Mouse (Mus musculus) liver (tissue): ENCODE results near the gene Klhl25.
A peak's percentile ranks its signal among the peaks of the same experiment; 100 is the strongest.
"Not testable (repeated sequence)": the region's sequence is repeated elsewhere in the genome, so short reads cannot be mapped to it uniquely, and the experiment has no call there.

Experiments
- DNase-seq: peaks from one replicate; pipeline ENCODE4 v3.0.0-alpha.2; 2020; ENCODE audit warnings: mixed read lengths

The Klhl25 gene

DNA sequence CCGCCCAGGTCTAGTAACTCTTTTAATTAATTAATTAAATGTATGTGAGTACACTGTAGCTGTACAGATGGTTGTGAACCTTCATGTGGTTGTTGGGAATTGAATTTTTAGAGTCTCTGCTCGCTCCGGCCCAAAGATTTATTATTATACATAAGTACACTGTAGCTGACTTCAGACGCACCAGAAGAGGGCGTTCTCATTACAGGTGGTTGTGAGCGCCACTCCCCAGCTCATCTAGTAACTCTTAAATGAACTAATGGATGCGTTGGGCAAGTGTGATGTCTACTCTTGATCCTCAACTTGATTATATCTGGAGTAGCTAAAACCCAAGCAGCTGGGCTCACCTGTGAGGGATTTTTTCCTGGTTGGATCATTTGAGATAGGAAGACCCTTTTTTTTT, 1.2 kb upstream of the Klhl25 start:
- DNase-seq = no peak

DNA sequence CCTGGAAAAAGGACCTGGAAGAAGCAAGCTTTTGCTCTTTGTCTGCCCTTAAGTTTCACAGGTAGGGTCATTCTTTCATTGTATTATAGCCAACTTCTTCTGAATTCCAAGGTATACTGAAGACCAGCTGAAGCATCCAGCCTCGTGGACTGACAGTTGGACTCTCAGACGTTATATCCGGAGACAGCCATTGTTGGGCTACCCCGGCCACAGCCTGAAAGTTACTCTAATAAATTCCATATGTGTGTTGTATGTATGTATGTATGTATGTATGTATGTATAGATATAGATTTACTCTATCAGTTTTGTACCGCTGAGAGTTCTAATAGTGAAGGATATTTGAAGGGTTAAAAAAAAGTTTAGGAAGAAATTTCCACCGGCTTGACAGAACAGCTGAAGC, 621 bp upstream of the Klhl25 start:
- no peak for DNase-seq

DNA sequence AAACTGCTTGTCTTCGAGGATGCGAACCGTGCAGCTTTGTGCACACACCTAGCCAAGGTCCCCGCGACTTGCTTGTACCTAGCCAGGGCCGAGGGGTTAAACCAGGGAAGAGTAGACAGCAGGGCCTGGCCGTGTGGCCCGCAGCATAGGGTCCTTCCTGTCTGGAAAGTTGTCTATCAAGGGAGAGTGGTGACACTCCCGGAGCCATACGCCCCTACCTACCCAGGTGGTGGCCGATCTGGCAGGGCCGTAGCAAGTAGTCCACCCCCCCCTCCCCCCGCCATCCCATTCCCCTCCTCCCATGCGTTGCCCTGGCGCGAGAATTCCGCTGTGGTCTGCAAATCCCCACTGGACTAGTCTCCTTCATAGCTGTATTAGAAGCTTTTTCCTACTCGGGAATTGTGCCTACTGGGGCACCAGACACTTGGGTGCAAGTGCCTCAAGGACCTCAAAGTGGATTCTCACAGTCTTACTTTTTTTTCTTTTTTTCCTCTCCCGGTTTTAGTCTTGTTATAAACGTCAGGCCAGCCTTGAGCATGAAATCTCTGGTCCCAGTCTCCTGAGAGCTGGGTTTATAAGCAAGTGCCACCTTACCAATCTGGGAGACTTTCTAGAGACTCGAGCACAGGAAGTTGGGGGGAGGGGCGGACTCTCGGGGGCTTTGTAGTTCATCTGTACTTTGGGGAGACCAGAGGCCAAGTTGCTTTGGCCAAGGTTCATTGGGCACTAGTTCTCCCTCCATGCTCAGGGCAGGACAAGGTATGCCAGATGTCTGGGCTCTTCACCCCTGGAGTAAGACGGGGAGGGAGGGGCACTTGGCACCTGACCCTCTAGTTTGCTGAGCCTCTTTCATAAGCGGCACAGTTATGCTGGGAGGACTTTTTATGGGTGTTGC, 913 bp downstream of the Klhl25 start:
- DNase-seq = peak; percentile 44

DNA sequence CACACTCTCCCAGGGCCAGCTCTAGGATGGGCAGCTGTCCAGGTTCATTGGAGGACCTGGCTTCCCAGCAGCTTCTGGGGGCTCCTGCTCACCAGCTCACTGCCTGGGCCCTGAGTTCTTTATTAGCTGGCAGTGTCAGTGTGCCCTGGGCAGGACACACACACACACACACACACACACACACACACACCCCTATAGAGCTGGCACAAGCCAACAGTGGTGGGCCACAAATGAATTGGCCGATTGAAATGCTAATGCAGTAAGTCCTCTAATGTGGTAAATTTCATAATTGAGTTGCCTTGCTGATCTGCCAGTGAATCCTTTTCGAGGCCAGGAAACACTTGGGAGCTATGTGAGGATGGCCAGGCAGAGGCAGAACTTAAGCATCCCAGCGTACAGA, 2.3 kb downstream of the Klhl25 start:
- not testable (repeated sequence) for DNase-seq

DNA sequence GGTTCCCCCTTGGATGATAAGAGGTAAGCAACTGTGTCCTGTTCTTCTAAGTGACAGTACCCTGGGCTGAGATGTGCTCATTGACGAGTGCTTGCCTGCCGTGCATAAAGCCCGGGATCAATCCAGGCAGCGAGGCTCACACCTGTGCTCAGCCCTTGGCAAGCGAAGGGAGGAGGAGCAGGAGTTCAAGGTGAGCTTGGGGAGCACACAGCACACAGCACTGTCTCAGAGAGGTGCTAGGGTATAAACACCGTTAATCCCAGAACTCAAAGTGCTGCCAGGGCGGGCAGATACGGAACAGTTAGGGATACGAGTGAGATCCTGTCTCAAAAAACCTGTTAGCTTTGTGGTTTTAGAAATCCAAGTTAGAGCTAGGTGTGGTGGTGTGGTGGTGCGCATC, 3.2 kb downstream of the Klhl25 start:
- no peak for DNase-seq

DNA sequence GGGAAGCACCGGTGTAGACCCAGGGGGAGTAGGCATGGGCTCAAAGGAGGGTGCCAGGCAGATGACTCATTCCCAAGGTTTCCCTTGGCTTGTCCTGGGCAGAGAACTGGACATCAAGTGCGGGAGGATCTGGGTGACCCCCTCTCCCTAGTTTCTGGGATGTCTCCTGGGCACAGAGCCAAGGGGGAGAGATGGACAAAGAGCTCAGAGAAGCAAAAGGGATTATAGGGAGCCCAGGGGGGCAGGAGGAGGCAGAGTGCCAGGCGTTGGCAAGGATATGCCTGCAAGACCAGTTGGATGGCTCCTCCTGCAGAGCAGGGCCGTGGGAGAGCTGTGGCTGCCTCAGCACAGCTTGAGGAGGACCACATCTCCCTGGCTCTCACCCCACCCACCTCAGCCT, 4.3 kb downstream of the Klhl25 start:
- DNase-seq = no peak

DNA sequence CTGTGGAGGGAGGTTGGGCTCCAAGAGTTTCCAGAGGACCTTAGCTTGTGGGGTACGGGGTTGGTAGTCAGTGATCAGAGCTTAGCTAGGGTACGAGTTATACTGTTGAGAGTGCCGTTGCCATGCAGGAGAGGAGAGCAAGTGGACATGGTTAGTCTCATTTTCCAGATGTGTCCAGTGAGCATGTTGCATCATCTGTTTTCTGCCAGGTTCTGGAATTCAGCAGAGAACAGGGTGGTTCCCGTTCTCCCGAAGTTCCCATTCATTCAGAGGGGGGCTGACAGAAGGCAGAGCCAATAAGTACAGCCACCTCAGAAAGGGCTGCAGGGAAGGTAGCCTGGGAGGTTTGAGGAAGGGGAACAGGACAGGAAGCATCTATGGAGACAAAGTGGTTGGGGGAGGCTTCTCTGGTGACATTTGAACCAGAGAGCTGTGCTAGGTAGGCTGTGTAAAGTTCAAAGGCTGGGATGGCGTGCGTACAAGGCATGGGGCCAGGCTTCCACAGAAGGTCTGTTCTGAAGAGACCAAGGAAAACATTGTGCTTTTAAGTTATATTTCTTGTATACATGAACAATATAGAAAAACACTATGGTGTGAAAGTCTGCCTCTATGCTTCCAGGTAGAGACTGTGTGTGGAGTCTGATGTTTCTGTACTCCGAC, 5.2 kb downstream of the Klhl25 start:
- DNase-seq = no peak

DNA sequence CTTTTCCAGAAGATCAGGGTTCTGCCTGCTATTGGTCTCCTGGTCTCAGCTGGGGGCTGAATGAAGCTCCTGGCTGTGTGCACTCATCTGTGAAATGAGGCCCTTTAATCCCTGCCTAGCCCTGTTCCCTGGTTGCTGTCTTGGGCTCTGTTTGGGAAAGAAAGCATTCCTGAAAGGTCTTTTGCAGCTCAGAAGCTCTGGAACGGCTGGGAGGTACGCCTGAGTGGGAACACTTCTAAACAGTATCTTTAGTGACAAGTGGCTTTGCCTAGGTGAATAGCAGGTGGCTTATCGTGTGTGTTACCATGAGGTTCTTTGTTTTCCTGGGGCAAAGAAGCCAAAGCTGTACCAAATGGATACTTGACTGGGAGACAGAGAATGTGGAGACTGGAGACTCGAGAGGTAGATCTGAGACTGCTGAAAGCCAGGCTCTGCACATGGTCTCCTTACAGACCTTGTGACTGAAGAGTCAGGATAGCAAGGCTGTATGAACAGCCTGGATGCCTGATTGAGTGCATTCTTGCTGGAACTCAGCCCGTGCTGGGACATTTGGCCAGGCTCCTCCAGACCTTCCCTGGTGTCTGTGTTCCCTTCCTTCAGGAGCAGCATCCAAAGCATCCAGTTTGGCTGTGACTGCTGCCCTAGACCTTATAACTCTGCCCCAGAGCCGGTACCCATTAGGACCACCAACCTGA, 6.3 kb downstream of the Klhl25 start:
- no peak for DNase-seq

DNA sequence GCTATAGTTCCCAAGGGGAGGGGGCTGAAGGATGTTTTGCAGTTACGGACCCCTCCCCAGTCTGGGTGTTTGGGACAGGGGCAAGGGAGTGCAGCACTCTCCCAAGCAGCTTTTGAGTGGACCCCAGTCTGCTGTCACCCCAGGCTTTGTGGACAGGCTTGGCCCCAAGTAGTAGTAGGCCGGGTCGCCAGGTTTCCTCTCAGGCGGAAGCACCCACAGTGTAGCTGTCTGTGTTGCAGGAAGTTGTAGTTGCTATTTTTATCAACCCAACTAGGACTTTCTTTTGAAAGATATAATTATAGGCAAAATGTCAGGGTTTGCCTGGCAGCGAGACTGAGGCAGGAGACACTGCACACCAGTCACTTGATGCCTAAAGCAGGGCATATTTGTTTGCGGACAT, 6.9 kb downstream of the Klhl25 start:
- no peak for DNase-seq

DNA sequence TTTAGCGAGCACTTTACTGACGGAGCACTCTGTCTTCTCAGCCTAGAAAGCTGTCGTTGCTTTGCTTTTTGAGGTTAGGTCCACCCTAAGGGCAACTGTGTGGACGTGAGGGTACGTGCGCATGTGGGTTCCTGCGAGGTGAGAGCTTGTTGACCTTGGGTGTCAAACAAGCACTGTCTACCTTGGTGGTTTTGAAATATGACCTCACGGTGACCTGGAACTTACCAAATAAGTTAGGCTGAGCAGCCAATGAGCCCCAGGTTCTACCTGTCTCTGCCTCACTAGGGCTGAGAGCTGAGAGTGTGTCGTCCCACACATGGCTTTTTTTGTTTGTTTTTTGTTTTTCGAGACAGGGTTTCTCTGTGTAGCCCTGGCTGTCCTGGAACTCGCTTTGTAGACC, 8.1 kb downstream of the Klhl25 start:
- DNase-seq = no peak

DNA sequence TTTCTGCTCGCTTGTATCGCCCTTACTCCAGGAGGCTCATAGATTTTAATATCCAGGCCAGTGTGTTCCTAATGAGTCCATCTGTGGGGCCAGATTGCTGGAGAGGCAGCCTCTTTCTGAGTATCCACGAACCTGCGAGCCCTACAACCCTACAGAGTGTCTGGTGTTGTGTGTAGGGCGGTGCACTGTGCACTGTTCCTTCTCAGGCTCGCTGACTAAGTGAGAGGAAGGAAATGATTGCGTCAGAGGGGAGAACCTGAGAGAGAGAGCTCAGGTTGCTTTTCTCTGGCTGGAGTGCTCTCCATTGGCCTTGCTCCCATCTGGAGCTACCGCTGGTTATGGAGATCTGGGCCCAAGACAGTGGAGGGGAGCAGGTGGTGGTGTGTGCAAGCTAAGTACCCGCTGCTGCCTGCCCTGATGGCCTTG, 11.7 kb downstream of the Klhl25 start:
- DNase-seq = no peak

DNA sequence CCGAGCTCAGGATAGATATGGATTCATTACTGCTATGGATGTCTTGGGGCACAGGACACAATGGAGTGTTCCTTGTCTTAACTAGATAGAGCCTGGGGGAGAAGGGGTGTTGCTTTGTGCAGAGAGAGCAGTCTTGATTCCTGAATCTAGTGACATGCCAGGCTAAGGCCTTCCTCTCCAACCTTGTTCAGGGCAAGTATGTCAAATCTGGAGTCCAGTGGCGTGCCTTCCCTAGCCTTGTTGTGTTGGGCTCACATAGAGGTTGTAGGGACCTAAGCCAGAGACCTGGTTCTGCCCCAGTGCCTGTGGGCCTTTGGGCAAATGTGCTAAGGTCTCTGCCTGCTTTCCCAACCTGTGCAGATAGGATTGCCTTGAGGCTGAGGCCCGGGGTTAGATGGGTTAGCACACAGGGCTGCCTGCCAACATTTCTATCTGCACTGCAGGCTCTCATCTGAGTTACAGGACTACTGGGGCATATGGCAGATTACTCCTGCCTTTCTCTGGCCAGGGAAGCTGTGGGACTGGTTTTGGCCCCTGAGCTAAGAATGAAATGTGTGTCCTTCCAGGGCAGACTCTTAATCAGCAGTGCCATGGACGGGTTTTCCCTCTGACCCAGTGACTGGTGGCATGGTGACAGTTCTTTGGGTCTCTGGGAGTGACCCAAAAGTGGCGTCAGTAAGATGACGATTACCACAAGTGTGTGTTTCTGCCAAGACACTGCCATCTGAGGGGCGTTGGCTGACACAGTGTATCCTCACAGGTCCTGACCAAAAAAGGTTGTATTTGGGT, 13.7 kb downstream of the Klhl25 start:
- not testable (repeated sequence) for DNase-seq

DNA sequence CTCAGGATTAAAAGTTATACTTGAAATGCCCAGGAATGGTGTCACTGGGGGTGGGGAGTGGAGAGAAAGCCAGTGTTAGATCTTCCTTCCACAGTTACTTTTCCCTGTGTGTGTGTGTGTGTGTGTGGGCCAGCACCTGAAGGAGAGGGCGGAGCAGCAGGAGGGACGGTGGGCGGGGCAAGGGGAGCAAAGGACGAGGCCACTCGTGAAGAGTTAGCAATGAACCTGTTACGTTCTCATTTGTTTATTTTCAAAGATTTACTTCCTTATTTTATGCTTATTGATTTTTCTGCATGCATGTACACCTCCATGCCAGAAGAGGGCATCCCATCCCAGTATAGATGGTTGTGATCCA, 14.3 kb downstream of the Klhl25 start:
- peak; percentile 63 for DNase-seq

DNA sequence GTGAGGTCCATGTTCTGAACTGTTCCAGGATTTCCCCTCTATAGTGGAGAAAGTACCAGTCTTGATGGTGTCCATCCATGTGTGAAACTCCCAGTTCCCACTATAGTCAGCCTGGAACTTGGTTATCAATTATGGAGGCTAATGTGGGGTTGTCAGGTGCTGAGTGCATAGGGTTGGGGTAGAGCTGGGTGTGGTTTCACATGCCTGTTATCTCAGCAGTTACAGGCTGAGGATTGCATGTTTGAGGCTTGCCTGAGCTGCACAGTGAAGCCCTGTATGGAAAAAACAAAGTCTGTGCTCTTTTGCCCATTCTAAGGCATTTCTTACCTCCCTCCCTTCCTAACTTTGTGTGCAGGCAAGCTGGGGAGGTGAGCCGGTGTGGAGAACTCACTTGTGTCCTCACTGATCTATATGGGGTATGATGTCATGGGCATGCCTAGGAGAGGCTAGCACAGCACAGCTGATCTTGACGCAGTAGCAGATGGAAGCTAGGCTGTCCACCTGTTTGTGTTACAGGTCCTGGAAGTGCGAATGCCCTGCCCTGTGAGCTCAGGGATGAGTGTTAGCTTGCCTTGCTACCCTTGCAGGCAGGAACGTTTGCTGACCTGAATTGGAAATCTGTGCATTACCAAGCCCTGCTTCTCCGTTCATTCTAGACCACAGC, 15.3 kb downstream of the Klhl25 start:
- peak; percentile 58 for DNase-seq

DNA sequence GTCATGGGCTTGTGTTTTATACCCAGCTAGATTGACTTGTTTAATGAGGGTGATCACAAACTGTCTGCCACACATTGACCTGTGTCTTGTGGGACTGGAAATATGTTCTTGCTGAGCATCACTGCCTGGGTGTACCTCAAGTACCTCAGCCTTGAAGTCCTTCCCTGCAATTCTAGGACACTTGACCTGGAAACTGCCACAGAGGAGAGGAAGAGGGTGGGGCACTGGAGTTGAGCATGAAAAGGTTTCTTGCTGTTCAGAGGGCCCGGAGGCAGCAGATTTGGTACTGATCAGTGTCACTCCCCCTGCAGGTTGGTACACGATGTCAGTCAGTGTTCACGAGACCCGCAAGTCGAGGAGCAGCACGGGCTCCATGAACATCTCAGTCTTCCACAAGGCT, 16.9 kb downstream of the Klhl25 start:
- no peak for DNase-seq

DNA sequence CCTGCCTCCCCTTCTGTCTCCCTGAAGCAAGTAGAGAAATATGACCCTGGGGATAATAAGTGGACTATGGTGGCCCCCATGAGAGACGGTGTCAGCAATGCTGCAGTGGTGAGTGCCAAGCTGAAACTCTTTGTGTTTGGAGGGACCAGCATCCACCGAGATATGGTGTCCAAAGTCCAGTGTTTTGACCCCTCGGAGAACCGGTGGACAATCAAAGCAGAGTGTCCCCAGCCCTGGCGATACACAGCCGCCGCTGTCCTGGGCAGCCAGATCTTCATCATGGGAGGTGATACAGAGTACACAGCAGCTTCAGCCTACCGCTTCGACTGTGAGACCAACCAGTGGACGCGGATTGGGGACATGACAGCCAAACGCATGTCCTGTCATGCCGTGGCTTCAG, 18.4 kb downstream of the Klhl25 start:
- no peak for DNase-seq

DNA sequence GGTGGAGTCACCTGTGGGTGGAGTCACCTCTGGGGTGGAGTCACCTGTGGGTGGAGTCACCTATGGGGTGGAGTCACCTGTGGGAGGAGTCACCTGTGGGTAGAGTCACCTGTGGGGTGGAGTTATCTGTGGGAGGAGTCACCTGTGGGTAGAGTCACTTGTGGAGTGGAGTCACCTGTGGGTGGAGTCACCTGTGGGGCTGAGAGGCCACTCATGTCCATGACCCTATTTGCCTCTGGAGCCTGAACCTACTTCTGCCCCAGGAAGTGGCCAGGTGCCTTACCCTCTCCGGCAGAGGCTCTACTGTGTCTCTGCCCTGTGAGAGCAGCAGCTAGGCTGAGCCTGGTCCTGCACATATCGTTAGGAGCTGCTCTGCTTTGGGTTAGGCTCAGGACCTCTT, 20.6 kb downstream of the Klhl25 start:
- DNase-seq = no peak

DNA sequence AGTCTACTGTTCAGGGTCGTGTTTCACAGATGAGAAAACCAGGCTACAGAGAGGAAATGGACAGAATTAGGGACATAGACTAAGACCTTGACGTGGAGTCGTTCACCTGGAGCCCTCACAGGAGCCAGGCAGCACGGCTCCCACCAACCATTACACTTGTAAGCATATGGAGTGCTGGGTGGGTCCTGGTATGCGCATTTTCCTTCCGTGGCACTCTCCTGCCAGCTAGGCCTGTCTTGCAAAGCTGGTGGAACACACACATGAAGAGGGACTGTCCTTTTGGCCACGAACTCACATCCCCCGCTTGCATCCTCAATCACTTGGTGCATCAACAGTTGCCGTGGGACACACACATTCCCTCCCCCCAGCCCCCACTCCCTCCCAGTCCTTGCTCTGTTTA, 22.4 kb downstream of the Klhl25 start:
- no peak for DNase-seq

DNA sequence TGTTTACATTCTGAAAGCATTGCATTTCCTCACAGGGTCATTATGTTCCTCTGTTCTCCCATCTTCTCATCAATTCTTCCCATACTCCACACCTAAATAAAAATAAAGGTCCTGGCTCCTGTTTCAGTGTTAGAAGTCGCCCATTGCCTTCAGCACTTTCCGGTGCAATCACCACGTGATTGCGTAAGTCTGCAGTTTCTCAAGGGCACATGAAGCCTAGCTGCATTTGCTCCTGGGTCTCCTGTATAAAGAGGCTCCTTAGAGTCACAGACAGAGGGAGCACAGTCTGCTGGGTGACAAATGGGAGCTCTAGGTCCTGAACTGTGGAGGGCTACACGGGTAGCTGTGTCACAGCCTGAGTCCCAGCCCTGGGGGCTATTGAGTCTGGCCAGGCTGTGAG, 24.1 kb downstream of the Klhl25 start:
- DNase-seq = no peak

DNA sequence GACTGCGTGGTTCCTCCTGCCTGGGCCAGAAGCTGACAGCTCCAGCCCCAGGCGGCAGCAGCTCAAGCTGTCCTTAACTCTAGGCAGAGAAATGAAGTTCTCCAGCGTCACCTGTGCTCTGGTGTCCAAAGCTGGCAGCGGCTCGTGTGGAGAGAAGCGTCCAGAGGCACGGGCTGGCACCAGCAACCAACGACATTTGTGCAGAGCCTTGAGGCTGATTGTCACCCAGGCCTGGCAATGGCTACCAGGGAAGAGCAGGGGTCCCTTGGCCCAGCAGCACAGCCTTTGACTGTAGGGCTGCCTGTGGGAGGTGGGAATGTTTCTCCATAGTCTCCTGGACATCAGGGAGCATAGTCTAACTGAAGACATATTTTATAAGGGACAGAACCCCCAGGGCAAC, 24.6 kb downstream of the Klhl25 start:
- no peak for DNase-seq

DNA sequence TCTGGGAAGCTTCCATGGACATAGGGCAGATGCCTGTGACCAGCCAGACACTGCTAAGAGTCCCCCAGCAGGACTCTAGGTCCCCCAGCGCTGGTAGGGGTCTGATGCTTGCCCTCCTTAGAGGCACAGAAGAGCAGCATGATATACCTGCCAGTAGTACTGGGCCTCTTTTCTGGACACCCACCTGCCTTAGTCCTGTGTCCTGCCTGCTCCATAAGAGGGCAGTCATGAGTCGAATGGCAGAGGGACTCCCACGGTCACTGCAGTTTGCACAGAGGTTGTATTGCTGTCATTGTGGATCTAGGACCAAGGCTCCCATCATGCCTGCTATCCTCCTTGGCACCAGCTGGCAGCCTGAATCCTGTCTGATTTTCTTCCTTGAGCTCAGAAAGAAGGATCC, 25.1 kb downstream of the Klhl25 start:
- no peak for DNase-seq

DNA sequence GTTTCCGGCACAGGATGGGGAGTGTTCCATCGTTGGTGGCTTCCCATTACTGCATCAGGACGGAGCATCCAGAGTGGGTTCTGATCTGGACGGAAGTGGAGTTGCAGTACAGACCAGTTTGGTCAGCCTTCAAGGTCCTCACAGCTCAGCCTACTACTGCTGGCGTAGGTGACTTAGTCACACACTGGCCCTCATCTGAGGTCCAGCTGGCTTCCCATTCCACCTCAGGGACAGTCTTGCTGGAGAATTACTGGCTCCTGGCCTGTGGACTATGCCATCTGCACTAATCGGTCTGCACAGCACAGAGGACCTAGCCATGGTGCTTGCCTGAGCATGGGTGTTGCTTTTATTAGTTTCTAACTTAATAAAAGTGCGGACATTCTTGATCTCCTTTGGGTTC, 25.6 kb downstream of the Klhl25 start:
- no peak for DNase-seq

DNA sequence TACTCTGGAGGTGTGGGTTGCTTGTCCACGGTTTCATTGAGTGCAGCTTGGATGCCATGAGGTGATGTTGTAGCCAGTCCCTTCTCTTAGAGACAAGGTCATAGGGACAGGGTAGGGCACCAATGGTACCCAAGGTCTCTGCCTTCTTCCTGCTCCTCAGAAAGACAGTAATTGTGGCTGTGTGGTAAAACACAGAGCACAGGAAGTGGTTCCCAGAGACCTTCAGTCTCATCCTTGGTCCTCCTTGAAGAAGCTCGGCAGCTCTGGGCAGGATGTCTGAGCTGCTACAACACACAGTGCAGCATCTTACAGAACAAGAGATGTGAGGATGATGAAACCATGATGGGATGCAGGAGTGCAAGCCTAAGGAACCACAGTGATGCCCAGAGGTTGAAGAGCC, 31.3 kb downstream of the Klhl25 start:
- DNase-seq = not testable (repeated sequence)
